Mouse (Mus musculus) T-cell, adult 2 months (primary cell): Measurements from ENCODE around the gene Mrtfa.

Experiments used
- DNase-seq: peaks from one replicate; pipeline ENCODE4 v3.0.0; 2022; ENCODE audit warnings: low spot score

Gene Mrtfa

DNA sequence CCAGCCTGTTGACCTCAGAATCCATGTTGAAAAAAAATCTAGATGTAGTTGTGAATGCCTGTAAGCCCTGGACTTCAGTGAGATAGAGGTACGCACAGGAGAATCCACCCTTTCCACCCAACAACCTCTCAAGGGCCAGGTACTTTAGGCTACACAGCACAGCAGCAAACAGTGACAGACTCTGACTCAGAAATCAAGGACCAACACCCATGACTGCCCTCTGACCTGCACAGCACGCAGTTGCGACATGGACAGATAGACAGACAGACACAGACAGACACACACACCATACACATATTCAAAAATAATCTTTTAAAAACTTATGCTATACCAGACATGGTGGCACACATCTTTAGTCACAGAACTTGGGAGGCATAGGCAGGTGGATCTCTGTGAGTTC is 34.7 kb downstream of the Mrtfa start:
- no peak for DNase-seq

DNA sequence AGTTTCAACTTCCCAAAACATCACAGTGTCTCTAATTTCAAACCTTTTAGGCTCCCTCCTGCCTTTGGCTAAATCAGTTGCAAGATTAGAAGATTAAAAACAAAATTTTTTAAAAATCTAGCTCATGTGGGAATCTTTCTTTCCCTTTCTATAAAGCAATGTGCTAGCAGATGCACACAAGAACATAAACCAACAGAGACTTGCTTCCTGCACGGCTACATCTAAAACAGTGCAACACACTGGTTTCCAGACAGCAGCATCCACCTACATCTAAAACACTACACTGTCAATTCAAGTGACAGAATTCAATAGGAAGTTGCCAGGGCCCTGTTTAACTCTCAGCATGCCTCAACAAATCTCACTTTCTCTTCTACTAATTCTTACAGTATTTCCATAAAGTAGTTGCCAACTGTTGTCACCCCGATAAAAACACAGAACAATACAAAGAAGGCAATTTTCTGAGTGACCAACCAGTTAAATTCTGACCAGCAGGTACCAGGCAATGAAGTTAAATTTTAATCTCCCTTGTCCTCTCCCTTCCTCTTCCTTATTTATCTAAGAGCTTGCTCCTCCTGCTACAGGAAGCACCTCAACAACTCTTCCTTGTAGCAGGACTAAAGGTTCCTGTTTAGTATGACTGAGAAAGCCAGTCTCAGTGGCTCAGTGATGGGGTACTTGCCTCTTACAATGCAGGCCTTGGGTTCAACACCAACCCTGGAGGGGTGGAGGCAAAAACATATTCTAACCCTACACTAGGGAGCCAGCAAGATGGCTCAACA is 35.5 kb downstream of the Mrtfa start:
- peak; percentile 32 for DNase-seq

GRCm38 (mm10) chr15:81141956-81142576 is 48.5 kb downstream of the Mrtfa start:
- DNase-seq = peak; percentile 25

DNA sequence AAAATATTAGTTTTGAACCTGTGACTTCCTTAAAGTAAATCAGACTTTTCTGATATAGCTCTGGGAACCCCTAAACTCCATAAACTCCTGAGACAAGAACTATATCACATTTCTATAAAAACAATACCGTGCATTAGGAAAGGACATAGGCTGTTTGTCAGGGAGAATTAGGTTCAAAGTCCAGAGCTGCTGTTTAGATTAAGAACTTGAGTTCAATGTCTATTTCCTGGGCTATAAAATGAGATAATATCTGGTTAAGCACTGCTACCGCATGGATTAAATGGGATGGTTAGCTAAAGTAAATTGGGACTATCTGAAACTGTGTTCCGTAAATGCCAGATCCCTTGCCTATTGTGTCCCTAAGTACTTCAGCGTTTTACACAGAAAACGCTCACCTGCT is 50.6 kb downstream of the Mrtfa start:
- DNase-seq = no peak

DNA sequence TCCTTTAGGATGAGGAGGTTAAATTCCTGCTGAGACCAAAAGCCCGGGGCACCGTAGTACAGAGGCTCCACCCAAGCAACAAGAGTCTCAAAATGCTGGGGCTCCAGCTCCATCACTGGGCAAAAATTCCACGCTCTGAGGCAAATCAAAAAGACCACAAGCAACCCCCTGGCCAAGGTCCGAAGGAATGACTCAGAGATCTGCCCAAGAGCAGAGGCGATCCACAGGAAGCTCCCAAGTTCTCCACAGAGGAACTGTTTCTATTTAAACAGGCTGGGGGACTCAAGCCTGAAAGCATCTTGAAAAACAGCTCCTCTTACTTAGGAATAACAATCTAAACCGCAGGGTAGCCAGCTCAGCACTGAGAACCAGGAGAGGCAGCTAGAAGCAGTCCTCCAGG is 53.3 kb downstream of the Mrtfa start:
- no peak for DNase-seq

DNA sequence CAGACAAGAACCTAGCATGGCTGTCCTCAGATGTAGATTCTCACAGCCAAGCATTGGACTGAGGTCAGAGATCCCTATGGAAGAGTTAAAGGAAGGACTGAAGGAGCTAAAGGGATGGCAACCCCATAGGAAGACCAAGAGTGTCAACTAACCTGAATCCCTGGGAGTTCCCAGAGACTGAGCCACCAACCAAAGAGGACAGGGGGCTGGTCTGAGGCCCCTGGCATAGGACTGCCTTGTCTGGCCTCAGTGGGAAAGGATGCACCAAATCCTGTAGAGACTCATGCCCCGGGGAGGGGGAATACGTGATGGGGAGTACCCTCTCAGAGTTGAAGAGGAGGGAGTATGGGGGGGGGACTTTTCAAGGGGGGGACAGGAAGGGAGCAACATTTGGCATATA is 56.8 kb downstream of the Mrtfa start:
- no peak for DNase-seq

DNA sequence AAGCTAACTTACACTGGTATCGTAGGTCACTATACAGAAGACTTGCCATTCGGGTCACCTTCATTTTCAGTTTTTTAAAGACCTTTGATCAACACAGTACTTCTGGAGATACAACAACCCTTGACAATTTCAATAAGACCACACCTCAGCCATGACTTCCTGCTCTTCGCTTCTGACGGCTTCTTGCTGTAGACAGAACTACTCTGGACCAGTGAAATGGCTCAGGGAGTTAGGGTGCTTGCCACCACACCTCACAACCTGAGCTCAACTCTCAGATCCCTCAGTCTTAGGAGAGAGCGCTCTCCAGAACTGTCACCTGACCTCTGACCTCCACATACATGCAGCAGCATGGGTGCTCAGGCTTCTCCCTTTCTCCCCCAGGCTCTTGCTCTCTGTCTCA is 59.4 kb downstream of the Mrtfa start:
- peak; percentile 65 for DNase-seq

- DNase-seq = no peak
Measured at GRCm38 (mm10) chr15:81129970-81130369, 60.6 kb downstream of the Mrtfa start.

- DNase-seq = no peak
Measured at GRCm38 (mm10) chr15:81128155-81128838, 62.3 kb downstream of the Mrtfa start.

GRCm38 (mm10) chr15:81124282-81124681 is 66.3 kb downstream of the Mrtfa start:
- DNase-seq = no peak

GRCm38 (mm10) chr15:81123122-81123521 is 67.4 kb downstream of the Mrtfa start:
- no peak for DNase-seq

GRCm38 (mm10) chr15:81122535-81122934 is 68.0 kb downstream of the Mrtfa start:
- DNase-seq = no peak

DNA sequence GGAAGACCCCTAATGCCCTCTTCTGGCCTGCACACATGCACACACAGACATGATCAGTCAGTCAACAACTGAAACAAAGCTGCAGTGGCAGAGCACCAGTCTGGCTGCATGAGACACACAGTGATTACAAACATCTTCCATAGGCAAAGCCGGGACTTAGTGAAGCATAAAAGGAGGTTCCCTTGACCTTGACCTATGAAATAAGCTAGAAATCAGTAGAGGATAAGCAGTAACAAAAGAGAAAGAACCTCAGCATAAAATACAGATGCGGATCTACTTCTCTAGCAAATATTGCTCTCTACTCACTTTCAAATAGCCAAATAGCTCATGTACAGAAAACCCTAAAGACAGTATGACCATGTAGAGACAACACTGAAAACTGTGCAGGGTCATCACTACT is 68.5 kb downstream of the Mrtfa start:
- no peak for DNase-seq

DNA sequence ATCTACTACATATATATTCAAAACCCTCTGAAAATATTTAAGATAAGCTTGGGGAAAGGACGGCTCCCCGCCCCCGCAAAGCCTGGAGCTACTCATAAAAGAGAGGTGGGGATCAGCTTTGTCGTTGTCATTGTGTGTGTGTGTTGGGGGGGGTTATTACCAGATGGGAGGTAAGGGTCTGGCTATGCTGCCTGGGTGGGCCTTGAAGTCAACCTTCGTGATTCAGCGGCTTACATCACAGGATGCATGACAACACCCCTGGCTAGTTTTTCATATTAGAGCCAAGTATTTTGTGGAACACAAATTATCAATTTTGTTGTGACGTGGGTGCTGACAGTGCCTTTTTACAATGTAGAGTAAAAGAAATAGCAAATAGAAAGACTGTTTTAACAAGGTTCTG is 69.6 kb downstream of the Mrtfa start:
- DNase-seq = no peak

- DNase-seq = no peak
Measured at GRCm38 (mm10) chr15:81120140-81120539, 70.4 kb downstream of the Mrtfa start.

DNA sequence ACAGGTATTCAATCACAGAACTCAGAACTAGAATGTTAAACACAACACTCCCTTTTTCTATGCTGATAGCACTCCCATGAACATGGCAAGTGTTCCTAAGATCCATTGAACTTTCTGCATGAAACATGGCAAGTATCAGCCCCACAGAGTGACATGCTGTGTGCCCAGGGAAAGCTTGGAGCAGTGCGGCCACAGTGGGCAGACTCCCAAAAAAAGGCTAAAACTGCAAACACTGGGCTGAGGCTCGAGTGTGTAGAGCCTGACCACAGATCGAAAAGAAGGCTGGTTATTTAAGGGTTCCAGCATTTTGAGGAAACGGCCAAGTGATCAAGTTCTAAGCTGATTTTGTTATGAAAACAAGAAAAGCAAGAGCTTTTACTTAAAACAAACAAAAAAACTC is 72.3 kb downstream of the Mrtfa start:
- DNase-seq = no peak

DNA sequence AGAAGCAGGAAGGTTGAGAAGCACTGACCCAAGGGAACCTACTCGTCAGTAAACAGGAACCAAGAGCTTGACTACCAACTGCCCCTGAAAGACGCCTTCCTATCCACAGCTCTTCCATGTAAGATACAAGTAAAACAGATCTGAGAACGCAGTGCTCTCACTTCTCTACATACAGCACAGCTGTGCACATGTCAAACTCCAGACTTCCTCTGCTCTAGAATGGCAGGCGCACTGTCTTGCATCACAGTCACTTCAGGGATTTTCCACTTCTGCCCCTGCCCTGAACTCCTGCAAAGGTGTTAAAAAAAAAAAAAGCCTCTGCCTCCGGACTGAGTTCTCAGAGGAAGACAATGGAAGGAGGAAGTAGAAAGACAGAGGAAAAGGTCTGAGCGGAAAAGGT is 78.0 kb downstream of the Mrtfa start:
- no peak for DNase-seq

DNA sequence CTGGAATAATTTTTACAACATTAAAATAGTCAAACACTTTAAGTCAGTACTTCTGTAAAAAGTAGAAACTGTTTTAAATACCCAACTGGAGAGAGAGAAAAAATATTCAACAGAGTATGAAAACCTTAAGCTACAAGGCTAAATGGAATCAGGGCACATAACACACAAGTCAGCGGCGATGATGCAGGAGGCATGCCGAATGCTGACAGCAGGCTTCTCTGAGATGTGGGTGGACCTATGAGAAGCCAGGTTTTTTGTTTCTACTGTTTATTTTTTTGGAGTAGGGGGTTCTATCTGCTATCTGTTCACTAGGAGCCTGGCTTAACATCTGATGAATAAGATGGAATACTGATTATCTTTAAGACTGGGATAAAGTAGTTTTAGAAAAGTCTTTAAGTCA is 80.2 kb downstream of the Mrtfa start:
- DNase-seq = no peak

DNA sequence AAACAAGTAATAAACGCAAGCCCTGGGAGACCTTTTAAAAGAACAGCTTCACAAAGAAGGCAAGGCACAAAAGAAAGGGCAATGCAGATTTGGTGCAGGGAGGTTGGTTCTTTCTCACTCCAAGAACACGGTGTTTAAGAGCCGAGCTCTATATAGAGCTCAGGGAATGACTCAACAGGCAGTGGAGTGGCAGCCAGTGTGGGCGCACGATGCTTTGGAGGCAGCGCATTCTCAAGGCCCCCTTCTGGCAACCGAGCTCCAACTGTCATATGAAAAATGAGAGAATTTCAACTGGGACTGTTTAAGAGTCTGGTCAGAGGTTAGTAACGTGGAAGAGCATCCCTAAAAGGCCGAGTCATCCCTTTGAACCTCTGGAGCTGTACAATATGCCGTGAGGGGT is 84.6 kb downstream of the Mrtfa start:
- no peak for DNase-seq

GRCm38 (mm10) chr15:81104585-81105259 is 85.8 kb downstream of the Mrtfa start:
- peak; percentile 84 for DNase-seq

DNA sequence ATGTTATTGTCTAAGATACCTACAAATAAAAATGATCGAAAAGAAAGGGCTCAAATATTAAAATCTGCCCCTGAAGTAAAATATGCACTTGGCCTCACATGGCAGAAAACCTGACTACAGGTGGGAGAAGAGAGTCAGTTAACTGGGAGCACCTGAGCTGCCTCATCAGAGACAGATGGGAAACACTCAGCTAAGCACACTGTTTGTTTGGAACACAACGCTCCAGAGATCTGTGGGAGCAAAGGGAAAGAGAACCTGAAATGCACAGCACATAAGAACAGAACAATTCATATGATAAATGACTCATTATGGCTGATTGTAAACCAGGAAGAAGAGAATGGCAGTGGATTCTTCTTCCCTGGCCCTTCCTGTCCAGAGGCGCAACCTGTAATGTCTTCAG is 87.1 kb downstream of the Mrtfa start:
- no peak for DNase-seq

- no peak for DNase-seq
Measured at GRCm38 (mm10) chr15:81102274-81102879, 88.2 kb downstream of the Mrtfa start.
